Mouse (Mus musculus) heart, adult 11 months (tissue): ENCODE results near the gene 2900026A02Rik.
A peak's percentile ranks its signal among the peaks of the same experiment; 100 is the strongest.
"Not testable (repeated sequence)": the region's sequence is repeated elsewhere in the genome, so short reads cannot be mapped to it uniquely, and the experiment has no call there.

Experiments
- DNase-seq: peaks from one replicate; pipeline ENCODE4 v3.0.0; 2022

The 2900026A02Rik gene

GRCm38 (mm10) chr5:113119291-113119690 lies 101.7 kb downstream of the 2900026A02Rik start:
- no peak for DNase-seq

- DNase-seq: no peak
These were observed 102.3 kb downstream of the 2900026A02Rik start for GRCm38 (mm10) chr5:113118695-113119094.

GRCm38 (mm10) chr5:113117361-113117760 lies 103.7 kb downstream of the 2900026A02Rik start:
- no peak for DNase-seq

GRCm38 (mm10) chr5:113115896-113116295 lies 105.1 kb downstream of the 2900026A02Rik start:
- no peak for DNase-seq

- DNase-seq: peak; percentile 97
These were observed 106.5 kb downstream of the 2900026A02Rik start for GRCm38 (mm10) chr5:113114264-113115225.

- DNase-seq: no peak
These were observed 107.9 kb downstream of the 2900026A02Rik start for GRCm38 (mm10) chr5:113113120-113113519.

GRCm38 (mm10) chr5:113111336-113111735 lies 109.7 kb downstream of the 2900026A02Rik start:
- no peak for DNase-seq

- DNase-seq: no peak
These were observed 110.1 kb downstream of the 2900026A02Rik start for GRCm38 (mm10) chr5:113110929-113111328.

GRCm38 (mm10) chr5:113109651-113110050 lies 111.4 kb downstream of the 2900026A02Rik start:
- DNase-seq: not testable (repeated sequence)

GRCm38 (mm10) chr5:113108165-113108764 lies 112.8 kb downstream of the 2900026A02Rik start:
- DNase-seq: peak; percentile 95

GRCm38 (mm10) chr5:113107709-113108108 lies 113.3 kb downstream of the 2900026A02Rik start:
- DNase-seq: peak; percentile 94

- no peak for DNase-seq
These were observed 114.4 kb downstream of the 2900026A02Rik start for GRCm38 (mm10) chr5:113106594-113106993.

GRCm38 (mm10) chr5:113105481-113105880 lies 115.6 kb downstream of the 2900026A02Rik start:
- no peak for DNase-seq

- no peak for DNase-seq
These were observed 116.0 kb downstream of the 2900026A02Rik start for GRCm38 (mm10) chr5:113105035-113105434.

GRCm38 (mm10) chr5:113102455-113102854 lies 118.6 kb downstream of the 2900026A02Rik start:
- peak; percentile 88 for DNase-seq

- DNase-seq: peak; percentile 86
These were observed 119.6 kb downstream of the 2900026A02Rik start for GRCm38 (mm10) chr5:113101457-113101856.

GRCm38 (mm10) chr5:113100422-113100821 lies 120.6 kb downstream of the 2900026A02Rik start:
- DNase-seq: peak; percentile 90

GRCm38 (mm10) chr5:113099546-113099945 lies 121.5 kb downstream of the 2900026A02Rik start:
- peak; percentile 97 for DNase-seq

GRCm38 (mm10) chr5:113097551-113097950 lies 123.5 kb downstream of the 2900026A02Rik start:
- DNase-seq: peak; percentile 90

GRCm38 (mm10) chr5:113095456-113095855 lies 125.6 kb downstream of the 2900026A02Rik start:
- DNase-seq: no peak

GRCm38 (mm10) chr5:113092406-113092805 lies 128.6 kb downstream of the 2900026A02Rik start:
- DNase-seq: peak; percentile 86

GRCm38 (mm10) chr5:113091162-113091561 lies 129.9 kb downstream of the 2900026A02Rik start:
- DNase-seq: peak; percentile 92

- peak; percentile 95 for DNase-seq
These were observed 130.3 kb downstream of the 2900026A02Rik start for GRCm38 (mm10) chr5:113090750-113091149.
